Mouse (Mus musculus) left cerebral cortex, postnatal 25 days (tissue): ENCODE results near the gene Serpinc1. TPM values are rescaled to one million over a fixed set of nuclear protein-coding genes. Genes with fewer than 3 reads are reported as not detected.
"Not testable (repeated sequence)": the region's sequence is repeated elsewhere in the genome, so short reads cannot be mapped to it uniquely, and the experiment has no call there.

Experiments used
- DNase-seq, 2 experiments: peaks; one replicate each; pipeline ENCODE4 v3.0.0; 2022; ENCODE audit warnings: low spot score in 2 of 2, mixed read lengths in 1 of 2
- intact Hi-C: fragments of 180-260 bp; cut with DNase I; formaldehyde crosslinking; loops from one replicate; pipeline ENCODE4 v1.15.1; 2025
- total RNA-seq, 2 experiments: library from RNA; stranded (reverse); gene quantifications; 2 replicates each; pipeline ENCODE4 v1.2.3; 2021

The Serpinc1 gene
- total RNA-seq = under 1 TPM; 0.27 to 0.57 TPM

DNA sequence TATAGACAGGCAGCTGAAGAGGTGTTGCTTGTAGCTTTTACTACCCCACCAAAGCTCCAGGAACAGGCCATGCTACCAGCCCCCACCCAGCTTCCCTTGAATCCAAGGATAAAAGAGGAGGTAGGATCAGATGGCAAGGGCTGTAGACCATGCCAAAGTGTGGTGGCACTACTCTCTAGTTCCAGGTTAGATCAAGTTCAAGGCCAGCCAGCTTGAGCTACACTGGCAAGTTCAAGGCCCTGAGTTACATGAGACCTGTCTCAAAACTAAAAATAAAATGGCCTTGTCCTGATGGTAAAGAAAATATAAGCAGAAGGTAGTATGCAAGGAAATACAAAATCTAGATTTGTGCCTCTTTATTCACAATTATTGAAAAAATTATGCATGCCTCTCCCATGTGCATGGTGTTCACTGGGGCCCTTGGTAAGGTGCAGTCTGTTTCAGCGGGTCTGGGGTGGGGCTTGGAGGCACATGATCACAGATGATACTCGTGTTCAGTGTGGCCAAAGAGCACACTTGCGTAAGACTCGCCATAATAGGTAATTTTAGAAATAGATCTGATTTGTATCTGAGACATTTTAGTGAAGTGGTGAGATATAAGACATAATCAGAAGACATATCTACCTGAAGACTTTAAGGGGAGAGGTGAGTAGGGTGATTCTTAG, at the start of gene Serpinc1:
TSS of gene Serpinc1 (plus strand) at position 515 of the 665 bp plus-strand sequence.
- no peak for DNase-seq
- intact Hi-C loops = no loop called here

- intact Hi-C loops = no loop called here
- no peak for DNase-seq
Observed at GRCm38 (mm10) chr1:160931320-160931719, 47.1 kb upstream of the Serpinc1 start.

- peak; percentile 11 to 34 for DNase-seq
- intact Hi-C loops = loop anchor here (2.0 kb wide), 1 partner anchor 191 kb away; no protein-coding TSS in a partner anchor
Observed at GRCm38 (mm10) chr1:160933896-160934482, 44.4 kb upstream of the Serpinc1 start.

GRCm38 (mm10) chr1:160935551-160935950, 42.8 kb upstream of the Serpinc1 start:
- DNase-seq = peak in 1 of 2 experiments; percentile 35
- intact Hi-C loops = loop anchor here (2.0 kb wide), 1 partner anchor 193 kb away; no protein-coding TSS in a partner anchor

DNA sequence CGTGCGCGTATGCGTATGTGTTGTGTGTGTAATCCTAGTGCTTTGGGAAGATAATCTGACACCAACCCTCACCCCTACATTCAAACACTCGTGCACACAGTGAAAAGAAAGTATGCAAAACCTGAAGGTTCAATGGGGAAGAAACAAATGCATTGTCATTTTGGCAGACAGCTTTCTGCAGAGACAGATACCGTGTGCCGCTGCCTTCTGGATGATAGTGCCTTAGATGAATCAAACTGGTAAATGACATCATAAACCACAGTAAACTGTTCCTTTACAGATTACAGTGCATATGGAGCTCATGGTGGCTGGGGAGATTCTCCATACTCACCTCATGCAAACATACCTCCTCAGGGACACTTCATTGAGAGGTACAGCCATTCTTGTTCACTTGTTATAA, 15.2 kb upstream of the Serpinc1 start:
- intact Hi-C loops = loop anchor here (10.0 kb wide), 1 partner anchor 232 kb away; no protein-coding TSS in a partner anchor
- no peak for DNase-seq

- intact Hi-C loops = loop anchor here (5.0 to 10.0 kb wide), 2 partner anchors 65 to 228 kb away; partner anchors contain the start of gene Zbtb37
- no peak for DNase-seq
Observed at GRCm38 (mm10) chr1:160967268-160967667, 11.1 kb upstream of the Serpinc1 start.

DNA sequence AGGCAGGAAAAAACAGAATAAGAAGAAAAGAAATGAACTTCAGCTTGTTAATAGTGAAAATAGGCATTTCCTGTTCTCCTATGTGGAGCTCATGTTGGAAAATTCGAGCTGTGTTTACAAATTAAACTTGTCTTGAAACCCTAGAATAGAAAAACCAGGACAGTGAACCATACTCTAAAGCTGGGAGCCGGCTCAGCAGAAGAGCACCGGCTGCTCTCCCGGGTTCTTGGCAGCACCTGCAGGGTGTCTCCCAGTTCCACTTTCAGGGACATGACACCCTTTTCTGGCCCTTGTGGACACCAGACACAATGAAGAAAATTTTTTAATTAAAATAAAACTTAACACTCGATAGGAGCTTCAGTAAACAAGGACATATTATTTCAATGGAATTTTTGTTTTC, 9.7 kb upstream of the Serpinc1 start:
- DNase-seq = peak in 1 of 2 experiments; percentile 14
- intact Hi-C loops = loop anchor here (5.0 to 10.0 kb wide), 2 partner anchors 64 to 226 kb away; partner anchors contain the start of gene Zbtb37

GRCm38 (mm10) chr1:160980021-160980420, 1.6 kb downstream of the Serpinc1 start:
- no peak for DNase-seq
- intact Hi-C loops = no loop called here

- intact Hi-C loops = no loop called here
Observed at GRCm38 (mm10) chr1:160980537-160981234, 2.3 kb downstream of the Serpinc1 start.

GRCm38 (mm10) chr1:160981337-160981736, 3.0 kb downstream of the Serpinc1 start:
- intact Hi-C loops = no loop called here
- DNase-seq = no peak

More at GRCm38 (mm10) chr1:160980537-160981234, 2.3 kb downstream of the Serpinc1 start:
- no peak for DNase-seq

GRCm38 (mm10) chr1:160982887-160983286, 4.5 kb downstream of the Serpinc1 start:
- intact Hi-C loops = no loop called here
- DNase-seq = no peak

- DNase-seq, intact Hi-C loops: not testable (repeated sequence)
Observed at GRCm38 (mm10) chr1:160984731-160985130, 6.3 kb downstream of the Serpinc1 start.

DNA sequence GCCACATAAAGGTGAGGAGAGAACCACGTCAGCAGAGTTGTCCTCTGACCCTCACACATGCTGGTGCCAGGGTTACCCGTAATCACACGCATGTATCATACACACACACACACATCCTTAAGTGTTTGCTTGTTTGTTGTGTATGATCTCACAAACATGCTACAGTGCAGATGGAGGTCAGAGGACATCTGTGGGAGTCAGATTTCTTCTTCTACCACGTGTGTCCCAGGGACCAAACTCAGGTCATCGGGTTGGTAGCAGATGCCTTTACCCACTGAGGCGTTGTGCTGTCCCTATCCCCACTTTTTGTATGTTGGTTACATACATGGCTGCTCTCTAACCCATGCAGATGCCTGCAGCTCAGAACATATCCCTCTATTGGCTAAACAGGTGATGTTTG, 7.1 kb downstream of the Serpinc1 start:
- intact Hi-C loops = no loop called here
- DNase-seq = no peak

- intact Hi-C loops = no loop called here
- DNase-seq = no peak
Observed at GRCm38 (mm10) chr1:160986881-160987635, 8.7 kb downstream of the Serpinc1 start.

DNA sequence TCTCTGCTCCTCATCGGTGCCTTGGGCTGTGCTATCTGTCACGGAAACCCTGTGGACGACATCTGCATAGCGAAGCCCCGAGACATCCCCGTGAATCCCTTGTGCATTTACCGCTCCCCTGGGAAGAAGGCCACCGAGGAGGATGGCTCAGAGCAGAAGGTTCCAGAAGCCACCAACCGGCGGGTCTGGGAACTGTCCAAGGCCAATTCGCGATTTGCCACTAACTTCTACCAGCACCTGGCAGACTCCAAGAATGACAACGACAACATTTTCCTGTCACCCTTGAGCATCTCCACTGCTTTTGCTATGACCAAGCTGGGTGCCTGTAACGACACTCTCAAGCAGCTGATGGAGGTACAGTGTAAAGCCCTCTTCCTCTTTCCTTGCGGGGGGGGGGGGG, 11.0 kb downstream of the Serpinc1 start:
- intact Hi-C loops = no loop called here

DNA sequence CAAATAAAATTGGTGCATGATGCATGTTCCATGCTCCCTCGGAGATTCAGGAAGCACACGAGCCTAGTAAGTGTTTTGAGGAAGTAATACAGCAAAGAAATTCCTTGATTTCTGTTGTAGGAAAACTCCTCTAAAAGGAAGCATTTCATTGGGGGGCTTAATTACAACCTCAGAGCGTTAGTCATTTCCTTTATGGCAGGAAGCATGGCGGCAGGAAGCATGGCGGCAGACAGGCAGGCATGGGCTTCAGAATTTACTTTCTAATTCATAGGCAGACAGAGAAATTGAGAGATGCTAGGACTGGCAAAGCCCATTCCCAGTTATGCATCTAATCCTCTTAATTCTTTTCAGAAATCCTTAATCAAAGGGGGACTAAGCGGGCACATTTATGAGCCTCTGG, 15.5 kb downstream of the Serpinc1 start:
- intact Hi-C loops = no loop called here
- no peak for DNase-seq

More for the DNA sequence above, 11.0 kb downstream of the Serpinc1 start:
- DNase-seq = no peak

DNA sequence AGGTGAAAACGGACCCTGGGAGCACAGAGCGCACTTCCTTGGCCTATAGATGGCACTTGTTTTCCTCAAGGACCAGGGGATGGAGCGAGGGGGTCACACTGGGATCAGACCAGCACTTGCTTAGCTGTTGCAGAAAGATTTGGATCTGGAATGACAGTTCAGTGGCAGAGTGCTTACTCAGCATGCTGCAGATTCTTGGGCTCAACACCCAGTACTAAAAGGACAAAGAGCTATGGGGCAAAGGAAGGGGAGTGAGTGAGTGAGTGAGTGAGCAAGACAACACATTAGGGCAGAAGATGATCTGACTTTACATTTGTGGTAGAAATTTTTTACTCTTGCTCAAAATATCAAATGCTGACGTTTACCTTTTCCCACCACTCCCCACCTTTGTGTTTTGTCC, 26.6 kb downstream of the Serpinc1 start:
- DNase-seq = no peak
- intact Hi-C loops = no loop called here

DNA sequence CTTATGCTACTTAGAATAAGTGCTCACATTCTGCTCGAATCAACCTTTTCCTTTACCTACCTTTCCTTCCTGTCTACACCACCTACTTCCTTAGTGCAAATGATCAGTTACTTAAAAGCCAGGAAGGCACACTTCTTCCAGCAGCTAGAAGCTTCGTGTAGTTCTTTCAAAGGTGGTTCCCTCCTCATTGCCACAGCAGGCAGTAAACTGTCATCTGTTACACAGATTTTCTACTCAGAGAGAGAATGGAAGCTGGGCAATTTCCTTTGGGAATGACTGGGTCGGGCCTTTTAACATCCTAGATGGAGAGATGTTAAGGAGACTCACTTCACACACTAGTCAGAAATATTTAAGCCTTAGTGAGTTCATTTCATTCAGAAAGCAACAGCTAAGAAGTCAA, 27.1 kb downstream of the Serpinc1 start:
- no peak for DNase-seq
- intact Hi-C loops = no loop called here

- no peak for DNase-seq
- intact Hi-C loops = no loop called here
Observed at GRCm38 (mm10) chr1:161006471-161006870, 28.1 kb downstream of the Serpinc1 start.

GRCm38 (mm10) chr1:161008038-161008437, 29.7 kb downstream of the Serpinc1 start:
- intact Hi-C loops = no loop called here
- no peak for DNase-seq
